Mouse (Mus musculus) embryonic facial prominence, embryonic 14.5 days (tissue): ENCODE results near the gene Gnpnat1. TPM values are rescaled to one million over a fixed set of nuclear protein-coding genes. Genes with fewer than 3 reads are reported as not detected.

Experiments used
- ATAC-seq: fragments of 200-750 bp; cut with Nextera tagmentation; 2 replicates; pipeline ENCODE4 v1.8.0; 2017; ENCODE audit warnings: low read depth, moderate number of reproducible peaks, moderate TSS enrichment
- DNase-seq: peaks from one replicate; pipeline ENCODE4 v3.0.0-alpha.2; 2015; ENCODE audit warnings: low spot score
- H3K27ac ChIP-seq: fragments of 300-500 bp; sonication (generic); replicated peaks from 2 replicates; pipeline ENCODE4 v1.5.1; 2014; ENCODE audit warnings: low read depth, mild to moderate bottlenecking, low read length, moderate library complexity
- H3K27me3 ChIP-seq: fragments of 300-500 bp; sonication (generic); replicated peaks from 2 replicates; pipeline ENCODE4 v1.6.1; 2014; ENCODE audit warnings: low read length; ENCODE audit not compliant: control insufficient read depth, insufficient read depth
- H3K36me3 ChIP-seq: fragments of 300-500 bp; sonication (generic); 2 replicates; pipeline ENCODE4 v1.6.1; 2014; ENCODE audit warnings: low read length, mixed read lengths; ENCODE audit not compliant: control insufficient read depth, insufficient read depth
- H3K4me1 ChIP-seq: fragments of 300-500 bp; sonication (generic); 2 replicates; pipeline ENCODE4 v1.6.1; 2014; ENCODE audit warnings: antibody characterized with exemption, low read length; ENCODE audit not compliant: control insufficient read depth, insufficient read depth
- H3K4me2 ChIP-seq: fragments of 300-500 bp; sonication (generic); 2 replicates; pipeline ENCODE4 v1.6.1; 2014; ENCODE audit warnings: low read depth, mild to moderate bottlenecking, low read length, moderate library complexity, mixed read lengths
- H3K4me3 ChIP-seq: fragments of 300-500 bp; sonication (generic); 2 replicates; pipeline ENCODE4 v1.5.1; 2014; ENCODE audit warnings: low read depth, mild to moderate bottlenecking, low read length
- H3K9ac ChIP-seq: fragments of 300-500 bp; sonication (generic); 2 replicates; pipeline ENCODE4 v1.6.1; 2014; ENCODE audit warnings: low read depth, mild to moderate bottlenecking, low read length, moderate library complexity, mixed read lengths
- H3K9me3 ChIP-seq: fragments of 300-500 bp; sonication (generic); 2 replicates; pipeline ENCODE4 v1.6.1; 2016; ENCODE audit warnings: low read length; ENCODE audit not compliant: control insufficient read depth
- WGBS: fragments of 180-500 bp; shearing (Covaris S2); extraction: QIAGEN DNeasy Blood & Tissue Kit; methylation state at CpG from one replicate; pipeline ENCODE4 v1.1.7; 2014; 5-methylcytosine and 5-hydroxymethylcytosine counted together
- polyA plus RNA-seq: library from polyadenylated mRNA; unstranded; fragments of >200 nt; fragmentation: Nextera tagmentation; extraction: Ambion mirVana; gene quantifications from 2 replicates; pipeline ENCODE4 v1.2.1, GENCODE M21; 2014

Gene Gnpnat1
- polyA plus RNA-seq, 1 experiment from 2014 or later, result 55.5 TPM

DNA sequence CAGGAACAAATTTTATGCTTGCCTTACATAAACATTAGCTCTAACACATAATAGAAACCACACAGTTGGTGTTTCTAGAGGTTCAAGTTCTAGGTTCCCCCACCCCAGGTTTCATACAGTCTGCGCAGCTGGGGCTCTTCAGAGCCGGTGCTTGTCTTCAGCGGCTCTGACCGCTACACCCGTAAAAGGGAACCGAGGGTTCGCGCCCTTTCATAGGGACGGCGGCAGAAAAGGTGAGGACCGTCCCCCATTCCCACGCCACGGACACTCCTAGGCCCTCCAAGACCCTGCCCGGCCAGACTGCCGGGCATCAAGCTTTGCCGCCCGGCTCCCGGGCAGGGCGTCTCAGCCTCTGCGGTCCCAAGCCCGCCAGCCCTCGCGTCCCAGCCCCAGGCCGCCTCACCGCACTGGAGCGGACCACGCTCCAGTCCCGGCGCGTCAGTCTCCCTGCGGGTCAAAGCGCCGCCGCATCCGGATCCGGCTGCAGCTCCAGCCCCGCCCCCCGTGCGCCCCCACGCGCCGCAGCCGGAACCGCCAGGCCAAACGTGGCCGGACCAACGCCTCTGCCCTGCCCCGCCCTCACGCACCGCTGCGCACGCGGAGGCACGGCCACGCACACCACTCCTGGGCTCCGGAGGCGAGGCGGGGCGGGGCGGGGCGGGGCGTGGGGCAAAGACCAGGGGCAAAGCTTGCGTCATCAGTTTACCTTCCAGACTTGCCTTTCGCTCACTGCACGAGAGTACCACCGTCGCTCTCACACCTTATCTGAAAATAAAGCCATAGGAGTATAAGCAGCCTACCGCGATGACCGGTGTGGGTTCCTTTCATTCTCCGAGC lies 16.1 kb downstream of the Gnpnat1 start:
- peak overlapping the region; percentile 85 for H3K4me3 ChIP-seq
- peak overlapping the region; percentile 59 for H3K4me2 ChIP-seq
- H3K9me3 ChIP-seq, result no peaks in the 10 kb centered on the region
- under 1% methylated on average over 40 of the region's 71 CpGs for WGBS
- peak overlapping the region; percentile 66 for H3K27ac ChIP-seq
- H3K9ac ChIP-seq, result peak overlapping the region; percentile 83
- H3K4me1 ChIP-seq, result no peaks in the 10 kb centered on the region
- H3K36me3 ChIP-seq, result no peaks in the 10 kb centered on the region
- no peaks in the 10 kb centered on the region for H3K27me3 ChIP-seq
- ATAC-seq (peak; percentile 97), DNase-seq (peak; percentile 92)

DNA sequence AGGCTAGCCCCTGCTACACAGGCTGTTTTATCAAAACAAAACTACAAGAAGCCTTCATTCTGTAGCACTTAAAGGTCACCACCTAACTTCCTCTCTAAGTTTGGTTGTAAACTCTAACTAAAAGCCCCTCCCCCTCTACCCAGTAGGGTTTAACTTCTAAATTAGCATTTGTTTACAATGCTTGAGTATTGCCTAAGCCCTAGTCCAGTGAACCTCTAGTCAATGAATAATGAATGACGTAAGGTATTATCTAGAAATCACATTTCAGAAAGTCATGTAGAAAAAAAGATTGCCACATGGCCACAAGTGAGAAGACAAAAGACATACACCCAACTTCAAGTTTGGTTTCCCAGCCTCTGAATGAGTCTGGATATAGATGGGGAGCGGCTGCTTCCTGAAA lies 17.2 kb downstream of the Gnpnat1 start:
- H3K27me3 ChIP-seq, result no peaks in the 10 kb centered on the region
- peak overlapping the region; percentile 85 for H3K4me3 ChIP-seq
- H3K9ac ChIP-seq, result peak overlapping the region; percentile 83
- no peaks in the 10 kb centered on the region for H3K36me3 ChIP-seq
- H3K4me2 ChIP-seq, result peak overlapping the region; percentile 59
- ATAC-seq (no peak), DNase-seq (no peak)
- H3K27ac ChIP-seq, result 0 out of 2 replicates have a peak overlapping the region, but pooled peaks have one; percentile 66
- H3K9me3 ChIP-seq, result no peaks in the 10 kb centered on the region
- no peaks in the 10 kb centered on the region for H3K4me1 ChIP-seq
- 21% methylated on average over 2 of the region's 2 CpGs for WGBS

DNA sequence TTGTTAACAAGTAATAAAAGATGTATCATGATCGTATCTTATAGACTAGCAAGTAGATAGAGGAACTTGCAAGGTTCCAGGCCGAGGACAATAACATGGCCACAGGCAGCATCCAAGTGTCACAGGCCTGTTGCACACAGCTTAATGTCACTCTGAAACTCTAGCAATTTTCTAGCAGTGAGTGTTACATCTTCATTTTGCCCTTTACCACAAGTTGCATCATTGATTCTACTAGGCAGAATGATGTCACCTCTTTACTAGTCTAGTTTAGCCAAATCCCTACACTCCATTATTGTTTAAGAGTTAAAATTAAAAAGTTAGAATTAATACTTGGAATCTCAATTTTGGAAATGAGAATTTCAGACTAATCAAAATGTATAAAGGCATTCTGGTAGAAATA lies 19.1 kb downstream of the Gnpnat1 start:
- peaks cover 10% of the 10 kb centered on the region for H3K36me3 ChIP-seq
- 84% methylated on average over 2 of the region's 2 CpGs for WGBS
- no peak overlapping the region for H3K9ac ChIP-seq
- DNase-seq (no peak), ATAC-seq (no peak)
- no peaks in the 10 kb centered on the region for H3K4me1 ChIP-seq
- H3K27me3 ChIP-seq, result no peaks in the 10 kb centered on the region
- no peak overlapping the region for H3K4me2 ChIP-seq
- H3K4me3 ChIP-seq, result no peak overlapping the region
- H3K9me3 ChIP-seq, result no peaks in the 10 kb centered on the region
- no peak overlapping the region for H3K27ac ChIP-seq

DNA sequence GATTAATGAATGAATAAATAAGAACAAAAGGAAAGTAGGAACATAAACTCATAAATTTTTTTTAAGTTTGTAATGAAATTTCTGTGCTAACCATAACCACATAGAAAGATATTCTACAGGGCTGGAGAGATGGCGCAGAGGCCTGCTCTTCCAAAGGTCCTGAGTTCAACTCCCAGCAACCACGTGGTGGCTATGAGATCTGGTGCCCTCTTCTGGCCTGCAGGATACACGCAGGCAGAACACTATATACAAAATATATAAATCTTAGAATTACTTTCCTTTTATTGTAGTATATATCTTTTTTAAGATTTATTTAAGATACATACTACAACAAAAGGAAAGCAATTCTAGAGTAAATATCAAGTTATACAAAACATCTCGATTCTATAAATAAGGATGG lies 21.8 kb downstream of the Gnpnat1 start:
- DNase-seq, result no peak

DNA sequence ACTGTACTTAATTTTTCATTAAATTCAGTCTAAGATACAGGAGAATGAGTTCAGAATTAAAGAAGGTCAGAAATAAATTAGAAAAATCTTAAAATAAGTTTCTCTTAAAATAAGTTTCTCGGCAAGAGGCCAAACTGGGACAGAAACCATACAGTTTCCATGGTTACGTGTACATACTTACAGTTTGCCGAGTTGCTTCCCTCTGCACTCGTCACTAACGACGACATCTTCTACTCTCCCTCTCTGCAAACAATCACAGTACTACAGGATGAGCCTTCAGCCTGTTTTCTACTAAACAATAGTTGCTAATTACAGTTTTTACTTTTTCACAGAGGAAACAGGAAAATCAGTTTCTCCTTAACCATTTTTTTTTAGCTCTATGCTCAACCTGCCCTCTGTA lies 24.0 kb downstream of the Gnpnat1 start:
- no peak overlapping the region for H3K9ac ChIP-seq
- no peak overlapping the region for H3K4me3 ChIP-seq
- DNase-seq, result peak; percentile 11
- WGBS, result 80% methylated on average over 6 of the region's 6 CpGs
- H3K27me3 ChIP-seq, result no peaks in the 10 kb centered on the region
- H3K36me3 ChIP-seq, result peaks cover 29% of the 10 kb centered on the region
- H3K9me3 ChIP-seq, result no peaks in the 10 kb centered on the region
- H3K27ac ChIP-seq, result no peak overlapping the region
- no peak overlapping the region for H3K4me2 ChIP-seq
- no peak for ATAC-seq
- H3K4me1 ChIP-seq, result no peaks in the 10 kb centered on the region

More for the DNA sequence above, 21.8 kb downstream of the Gnpnat1 start:
- Histone ChIP-seq H3K27ac (no peak overlapping the region), H3K9me3 (no peaks in the 10 kb centered on the region), H3K4me3 (no peak overlapping the region), H3K36me3 (peaks cover 29% of the 10 kb centered on the region), H3K9ac (no peak overlapping the region), H3K4me2 (no peak overlapping the region), H3K4me1 (no peaks in the 10 kb centered on the region), H3K27me3 (no peaks in the 10 kb centered on the region)
- 85% methylated on average over 4 of the region's 4 CpGs for WGBS
- ATAC-seq, result no peak

DNA sequence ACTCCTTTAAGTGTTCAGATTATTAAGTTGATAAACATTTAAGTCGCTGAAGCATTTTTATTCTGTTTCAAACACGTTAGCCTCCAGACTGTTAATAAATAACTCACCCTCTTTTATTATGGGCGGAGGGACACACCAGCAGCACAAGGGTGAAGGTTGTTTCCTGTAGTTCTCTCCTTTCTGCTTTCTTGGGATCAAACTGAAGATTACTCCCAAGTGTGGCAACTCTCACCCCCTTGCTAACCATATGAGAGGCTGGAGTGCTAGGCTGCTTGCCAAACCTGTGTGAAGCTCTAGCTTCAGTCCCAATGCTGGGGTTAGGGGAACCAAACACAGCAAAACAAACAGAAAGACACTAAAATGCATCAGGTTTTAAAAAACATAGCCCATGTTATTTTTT lies 25.9 kb downstream of the Gnpnat1 start:
- WGBS, result 92% methylated on average over 3 of the region's 3 CpGs
- Histone ChIP-seq H3K27me3 (no peaks in the 10 kb centered on the region), H3K9me3 (no peaks in the 10 kb centered on the region), H3K4me2 (no peak overlapping the region), H3K9ac (no peak overlapping the region), H3K36me3 (peaks cover 29% of the 10 kb centered on the region), H3K27ac (no peak overlapping the region), H3K4me3 (no peak overlapping the region), H3K4me1 (no peaks in the 10 kb centered on the region)
- ATAC-seq (no peak), DNase-seq (no peak)

DNA sequence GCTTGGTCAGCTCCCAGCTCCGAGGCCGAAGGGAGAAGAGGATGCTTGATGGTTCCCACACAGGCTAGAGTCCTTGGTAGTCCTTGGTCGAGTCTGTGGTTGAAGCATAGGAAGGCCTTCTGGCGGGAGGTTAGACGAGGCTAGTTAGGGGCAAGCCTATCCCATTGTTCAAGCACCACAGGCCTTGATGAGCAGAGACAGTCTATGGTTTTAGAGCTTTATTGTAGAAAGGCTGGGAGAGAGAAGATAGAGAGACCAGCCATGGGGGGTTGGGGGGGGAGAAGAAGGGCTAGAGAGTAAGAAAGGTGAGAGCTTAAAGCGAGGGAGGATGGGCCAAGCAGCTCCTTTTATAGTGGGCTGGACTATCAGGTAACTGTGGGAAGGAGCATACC lies 39.5 kb downstream of the Gnpnat1 start:
- no peak overlapping the region for H3K4me2 ChIP-seq
- no peak overlapping the region for H3K27ac ChIP-seq
- H3K4me1 ChIP-seq, result no peaks in the 10 kb centered on the region
- H3K9ac ChIP-seq, result no peak overlapping the region
- ATAC-seq (no peak), DNase-seq (no peak)
- H3K27me3 ChIP-seq, result no peaks in the 10 kb centered on the region
- 91% methylated on average over 6 of the region's 6 CpGs for WGBS
- H3K9me3 ChIP-seq, result no peaks in the 10 kb centered on the region
- H3K36me3 ChIP-seq, result peaks cover 25% of the 10 kb centered on the region
- no peak overlapping the region for H3K4me3 ChIP-seq

DNA sequence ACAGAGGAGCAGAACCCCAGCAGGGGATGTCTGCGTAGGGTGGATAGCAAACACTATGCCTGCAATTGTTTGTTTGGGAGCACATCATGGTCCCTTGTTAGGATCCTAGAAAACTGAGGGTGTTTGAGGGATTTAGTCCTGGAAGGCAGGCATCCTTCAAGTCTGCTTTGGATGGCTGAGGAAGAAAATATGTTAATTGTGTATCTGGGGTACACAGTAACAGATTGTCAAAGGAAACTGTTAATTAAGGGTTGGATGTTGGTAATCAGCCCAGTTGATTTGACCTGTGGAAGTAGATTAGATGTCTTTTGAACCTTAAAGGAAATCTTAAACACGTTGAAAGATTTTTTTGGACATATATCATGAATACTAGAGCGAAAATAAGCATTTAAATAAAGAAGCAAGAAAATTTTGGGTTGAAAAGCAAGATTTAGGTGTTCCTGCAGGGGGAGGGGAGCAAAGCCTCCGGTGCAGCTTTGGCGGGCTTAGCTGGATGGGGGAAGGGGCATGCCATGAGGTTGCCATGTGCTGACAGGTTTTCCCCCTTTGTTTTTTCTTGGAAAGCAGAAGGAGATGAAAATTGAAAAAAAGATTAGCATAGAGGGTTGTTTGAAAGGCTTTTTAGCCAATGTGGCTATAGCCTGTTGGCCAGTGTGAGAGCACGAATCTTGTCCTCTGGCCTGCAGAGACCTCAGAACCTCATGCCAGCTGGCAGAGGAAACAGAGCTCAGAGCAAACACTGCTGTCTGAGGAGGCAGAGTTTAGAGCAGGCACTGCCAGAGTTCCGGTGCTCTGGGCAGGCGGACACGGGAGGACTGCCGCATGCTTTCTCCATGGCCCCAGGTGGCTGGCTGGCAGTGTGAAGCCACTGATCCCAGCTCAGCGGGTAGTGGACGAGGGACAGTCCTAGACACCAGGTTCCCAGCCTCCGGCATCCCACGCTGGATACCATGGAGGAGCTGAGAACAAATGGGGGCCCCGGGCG lies 40.2 kb downstream of the Gnpnat1 start:
- 72% methylated on average over 16 of the region's 16 CpGs for WGBS
- H3K27ac ChIP-seq, result no peak overlapping the region

More for the DNA sequence above, 40.2 kb downstream of the Gnpnat1 start:
- H3K4me3 ChIP-seq, result no peak overlapping the region
- no peaks in the 10 kb centered on the region for H3K9me3 ChIP-seq
- peaks cover 18% of the 10 kb centered on the region for H3K36me3 ChIP-seq
- no peak overlapping the region for H3K9ac ChIP-seq
- DNase-seq, result no peak
- no peaks in the 10 kb centered on the region for H3K4me1 ChIP-seq
- no peak for ATAC-seq
- no peaks in the 10 kb centered on the region for H3K27me3 ChIP-seq
- H3K4me2 ChIP-seq, result no peak overlapping the region
